Mouse (Mus musculus) forelimb bud, embryonic 11.5 days (tissue): ENCODE data around the gene Gm14403.
"Not testable (repeated sequence)": the region's sequence is repeated elsewhere in the genome, so short reads cannot be mapped to it uniquely, and the experiment has no call there.

ENCODE experiments used
- DNase-seq: peaks from one replicate; pipeline ENCODE4 v3.0.0-alpha.2; 2012; ENCODE audit warnings: low read depth, low spot score

Gm14403 gene

DNA sequence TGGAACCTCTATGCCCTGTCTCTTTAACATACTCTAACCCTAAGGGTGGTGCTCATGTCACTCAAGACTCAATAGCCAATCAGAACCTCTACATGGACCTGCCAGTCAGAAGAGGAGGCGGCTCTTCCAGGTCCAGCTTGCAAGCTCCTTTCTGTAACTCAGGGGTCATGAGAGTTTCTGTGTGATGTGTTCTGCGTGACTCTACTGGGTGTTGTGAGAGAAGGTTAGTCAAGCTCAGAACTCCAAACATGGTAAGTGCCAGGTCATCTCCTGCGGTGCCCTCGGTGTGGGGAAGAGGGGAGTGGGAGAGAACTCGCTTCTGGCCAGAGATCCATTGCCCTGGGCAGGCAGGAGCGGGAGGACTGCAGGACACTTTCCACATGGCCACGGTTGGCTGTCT, at the start of gene Gm14403:
Gm14403 (plus strand) TSS at position 149 of the 400 bp plus-strand sequence.
- DNase-seq, result not testable (repeated sequence)

DNA sequence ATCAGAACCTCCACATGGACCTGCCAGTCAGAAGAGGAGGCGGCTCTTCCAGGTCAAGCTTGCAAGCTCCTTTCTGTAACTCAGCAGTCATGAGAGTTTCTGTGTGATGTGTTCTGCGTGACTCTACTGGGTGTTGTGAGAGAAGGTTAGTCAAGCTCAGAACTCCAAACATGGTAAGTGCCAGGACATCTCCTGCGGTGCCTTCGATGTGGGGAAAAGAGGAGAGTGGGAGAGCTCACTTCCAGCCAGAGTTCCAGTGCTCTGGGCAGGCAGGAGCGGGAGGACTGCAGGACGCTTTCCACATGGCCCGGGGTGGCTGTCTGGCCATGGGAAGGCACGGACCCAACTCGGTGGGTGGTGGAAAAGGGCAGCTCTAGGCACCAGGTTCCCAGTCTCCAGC, 33.3 kb upstream of the Gm14403 start, which contains the start of gene Zfp970:
Zfp970 (plus strand) TSS at position 58 of the 400 bp plus-strand sequence.
- DNase-seq, result not testable (repeated sequence)

DNA sequence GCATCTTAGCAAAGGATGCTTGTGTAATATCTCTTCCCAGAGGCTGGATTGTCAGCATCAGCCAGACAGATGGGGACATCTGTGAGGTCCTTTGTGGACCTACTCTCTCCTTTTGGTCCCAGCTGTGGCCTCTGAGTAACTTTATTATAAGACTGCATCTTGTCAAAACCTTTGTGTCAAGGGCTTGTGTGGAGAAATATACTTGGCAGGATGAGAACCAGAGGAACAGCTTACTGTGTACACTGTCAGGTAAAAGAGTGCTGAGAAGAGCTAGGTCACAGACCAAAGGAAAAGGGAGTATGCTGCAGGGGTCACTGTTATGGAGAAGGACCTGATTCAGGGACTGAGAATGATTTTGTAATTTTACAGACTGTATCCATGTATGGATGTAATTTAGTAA, 29.8 kb upstream of the Gm14403 start:
- not testable (repeated sequence) for DNase-seq

DNA sequence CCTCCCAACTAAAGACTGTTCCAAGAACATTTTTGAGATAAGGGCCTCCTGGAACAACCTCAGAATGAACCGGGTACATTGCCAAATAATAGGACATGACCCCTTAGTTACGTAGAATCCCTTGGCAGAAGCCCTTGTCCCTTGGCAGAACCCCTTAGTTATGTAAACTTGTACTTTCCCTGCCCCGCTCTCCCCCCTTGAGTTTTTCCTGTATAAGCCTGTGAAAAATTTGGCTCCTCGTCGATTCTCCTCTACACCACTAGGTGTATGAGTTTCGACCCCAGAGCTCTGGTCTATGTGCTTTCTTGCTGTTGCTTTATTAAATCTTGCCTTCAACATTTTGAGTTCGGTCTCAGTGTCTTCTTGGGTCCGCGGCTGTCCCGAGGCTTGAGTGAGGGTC, 25.8 kb upstream of the Gm14403 start:
- DNase-seq, result not testable (repeated sequence)

DNA sequence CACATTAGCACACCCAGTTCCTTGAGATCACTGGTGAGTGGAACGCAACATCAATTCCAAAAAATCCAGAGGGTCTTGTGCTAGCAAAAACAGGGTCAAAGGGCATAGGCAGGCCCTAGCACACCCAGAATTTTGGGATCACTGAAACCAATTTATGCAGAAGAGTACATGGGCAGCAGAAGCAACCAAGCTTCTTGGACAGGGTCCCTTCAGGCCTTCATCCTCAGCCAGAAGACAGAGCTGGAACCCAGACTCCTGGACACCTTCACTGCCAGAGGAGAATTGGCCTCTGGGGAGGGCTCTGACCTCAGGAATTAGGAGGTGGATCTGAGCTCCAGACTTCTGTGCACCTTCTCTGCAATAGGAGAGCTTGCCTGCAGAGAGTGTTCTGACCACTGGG, 16.0 kb upstream of the Gm14403 start:
- DNase-seq, result not testable (repeated sequence)

DNA sequence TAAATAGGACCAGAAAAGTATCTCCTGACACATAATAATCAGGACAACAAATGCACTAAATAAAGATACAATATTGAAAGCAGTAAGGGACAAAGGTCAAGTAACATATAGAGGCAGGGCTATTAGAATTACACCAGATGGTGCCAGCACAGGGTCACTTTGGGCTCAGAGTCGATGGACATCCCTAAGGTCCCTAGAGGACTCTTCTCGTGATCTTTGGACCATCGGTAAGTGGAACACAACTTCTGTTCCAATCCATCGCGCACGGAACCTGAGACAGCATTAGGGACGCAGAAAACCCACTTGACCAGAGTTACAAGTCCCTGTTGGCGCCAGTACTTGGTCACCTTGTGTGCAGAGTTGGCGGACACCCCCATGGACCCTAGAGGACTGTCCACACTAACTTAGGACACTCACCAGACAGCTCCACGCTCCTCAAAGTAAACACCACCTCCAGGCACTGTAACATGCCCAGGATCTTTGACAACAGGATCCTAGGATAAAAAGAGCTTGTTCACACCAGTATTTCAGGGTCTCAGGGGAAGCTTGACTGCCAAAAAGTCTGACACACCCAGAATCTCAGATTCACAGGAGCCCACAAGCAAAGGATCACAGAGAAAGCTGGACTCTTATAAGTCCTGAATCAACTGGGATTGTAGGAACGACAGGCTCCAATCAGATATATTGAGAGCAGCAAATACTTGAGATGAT, 14.6 kb upstream of the Gm14403 start:
- not testable (repeated sequence) for DNase-seq

DNA sequence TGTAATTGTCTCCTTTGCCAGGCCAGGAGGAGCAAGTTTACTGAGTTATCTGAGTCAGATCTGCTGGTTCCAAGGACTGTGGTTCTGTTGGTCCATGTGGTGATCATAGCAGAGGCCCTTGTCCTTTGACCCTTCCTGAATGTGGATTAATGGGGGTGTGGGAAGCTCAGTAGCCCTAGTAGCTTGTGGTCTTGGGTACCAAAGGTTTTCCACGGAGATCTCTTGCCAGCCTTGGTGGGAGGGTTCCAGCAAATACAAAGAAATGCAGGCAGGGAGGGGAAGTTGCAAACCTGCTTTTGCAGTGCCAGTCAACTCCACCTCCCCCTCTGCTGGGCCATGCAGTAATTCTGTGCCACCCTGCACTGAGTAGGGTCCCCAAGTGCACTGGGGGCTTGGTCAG, 1.2 kb downstream of the Gm14403 start:
- DNase-seq, result not testable (repeated sequence)

DNA sequence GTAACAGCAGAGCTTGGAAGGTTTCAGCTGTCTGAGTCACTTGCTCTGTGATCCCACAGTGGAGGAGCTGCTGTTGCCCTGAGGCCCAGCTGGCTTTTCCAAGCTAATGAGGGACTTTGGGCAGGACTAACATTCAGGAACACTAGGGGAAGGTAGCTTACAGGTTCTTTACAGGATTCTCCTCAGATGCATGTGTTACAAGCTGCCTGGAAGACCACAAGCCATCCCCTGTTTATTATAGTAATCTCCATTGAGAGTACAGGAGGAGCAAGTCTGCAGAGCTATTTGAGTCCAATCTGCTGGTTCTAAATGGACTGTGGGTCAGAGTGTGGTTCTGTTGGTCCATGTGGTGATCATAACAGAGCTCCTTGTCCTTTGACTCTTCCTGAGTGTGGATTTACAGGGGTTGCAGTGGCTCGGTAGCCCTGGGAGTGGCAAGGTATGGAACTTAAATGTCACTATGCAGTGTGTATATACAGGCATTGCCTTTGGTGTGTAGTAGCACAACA, 7.2 kb downstream of the Gm14403 start:
- DNase-seq, result not testable (repeated sequence)

DNA sequence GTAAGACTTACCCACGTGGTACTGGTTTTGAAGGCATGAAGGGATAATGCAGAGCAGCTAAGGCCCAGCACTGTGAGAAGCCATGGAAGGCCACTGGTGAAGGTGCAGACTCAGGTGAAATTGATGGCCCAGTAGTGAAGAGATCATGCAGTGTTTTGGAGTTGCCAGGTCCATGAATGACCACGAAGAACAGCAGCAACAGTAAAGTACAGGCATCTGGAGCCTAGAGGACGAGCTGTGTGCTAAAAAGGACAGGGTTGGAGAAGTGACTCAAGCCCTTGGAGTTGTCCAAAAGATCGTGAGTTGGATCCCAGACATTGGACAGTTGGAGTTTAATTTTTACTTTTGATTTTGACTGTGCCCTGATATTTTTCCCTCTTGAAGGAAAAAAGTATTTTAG, 13.4 kb downstream of the Gm14403 start:
- not testable (repeated sequence) for DNase-seq

DNA sequence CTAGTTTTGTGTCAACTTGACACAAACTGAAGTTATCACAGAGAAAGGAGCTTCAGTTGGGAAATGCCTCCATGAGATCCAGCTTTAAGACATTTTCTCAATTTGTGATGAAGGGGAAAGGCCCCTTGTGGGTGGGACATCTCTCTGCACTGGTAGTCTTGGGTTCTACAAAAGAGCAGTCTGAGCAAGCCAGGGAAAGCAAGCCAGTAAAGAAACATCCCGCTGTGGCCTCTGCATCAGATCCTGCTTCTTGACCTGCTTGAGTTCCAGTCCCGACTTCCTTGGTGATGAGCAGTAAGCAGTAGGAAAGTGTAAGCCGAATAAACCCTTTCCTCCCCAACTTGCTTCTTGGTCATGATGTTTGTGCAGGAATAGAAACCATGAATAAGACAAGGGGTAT, 14.0 kb downstream of the Gm14403 start:
- not testable (repeated sequence) for DNase-seq

DNA sequence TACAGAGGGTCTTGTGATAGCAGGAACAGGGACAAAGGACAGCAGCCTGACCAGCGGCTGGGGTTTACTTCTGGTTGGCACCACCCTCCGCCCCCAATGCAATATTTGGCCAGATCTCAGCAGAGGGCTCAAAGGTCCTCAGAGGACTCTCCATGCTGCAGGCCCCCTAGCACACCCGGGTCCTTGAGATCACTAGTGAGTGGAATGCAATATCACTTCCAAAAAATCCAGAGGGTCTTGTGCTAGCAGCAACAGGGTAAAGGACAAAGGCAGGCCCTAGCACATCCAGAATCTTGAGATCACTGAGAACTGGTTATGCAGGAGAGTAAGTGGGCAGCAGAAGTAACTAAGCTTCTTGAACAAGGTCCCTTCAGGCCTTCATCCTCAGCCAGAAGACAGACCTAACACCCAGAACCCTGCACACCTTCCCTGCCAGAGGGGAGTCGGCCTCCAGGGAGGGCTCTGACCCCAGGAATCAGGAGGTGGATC, 16.0 kb downstream of the Gm14403 start:
- not testable (repeated sequence) for DNase-seq

DNA sequence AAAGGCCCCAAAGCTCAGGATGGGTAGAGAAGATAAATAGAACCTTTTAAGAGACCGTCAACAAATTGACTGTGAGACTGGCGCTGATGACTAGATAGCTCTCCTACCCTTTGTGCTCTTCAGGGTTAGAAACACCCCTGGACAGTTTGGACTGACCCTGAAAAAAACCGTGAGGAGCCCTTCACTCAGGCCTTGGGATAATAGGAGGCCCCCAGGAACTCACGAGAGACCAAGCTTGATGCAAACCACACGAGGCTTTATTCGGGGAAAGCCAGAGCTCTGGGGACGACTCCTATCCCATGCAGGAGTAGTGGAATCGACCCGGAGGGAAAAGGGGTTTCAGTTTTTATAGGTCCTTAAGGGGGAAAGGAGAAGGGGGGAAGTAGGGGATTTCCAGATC, 19.7 kb downstream of the Gm14403 start:
- DNase-seq, result not testable (repeated sequence)

DNA sequence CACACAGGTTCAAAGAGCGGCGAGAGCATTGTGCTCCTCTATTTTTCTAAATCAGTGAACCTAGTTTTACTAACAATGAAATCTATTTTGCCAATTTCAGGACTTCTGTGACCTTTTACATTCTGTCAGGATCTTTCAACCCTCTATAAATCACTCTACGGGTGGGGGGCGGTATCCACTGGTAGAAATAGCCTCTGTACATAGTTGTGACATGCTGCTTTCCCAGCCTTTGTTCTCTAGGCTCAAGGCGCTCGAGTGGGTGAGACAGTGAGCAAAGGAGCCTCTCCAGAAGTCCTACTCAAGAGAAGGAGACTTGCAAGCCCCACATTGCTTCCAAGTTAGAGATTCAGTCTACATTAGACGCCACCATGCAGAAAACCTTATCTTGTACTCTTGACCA, 20.3 kb downstream of the Gm14403 start:
- DNase-seq, result not testable (repeated sequence)

DNA sequence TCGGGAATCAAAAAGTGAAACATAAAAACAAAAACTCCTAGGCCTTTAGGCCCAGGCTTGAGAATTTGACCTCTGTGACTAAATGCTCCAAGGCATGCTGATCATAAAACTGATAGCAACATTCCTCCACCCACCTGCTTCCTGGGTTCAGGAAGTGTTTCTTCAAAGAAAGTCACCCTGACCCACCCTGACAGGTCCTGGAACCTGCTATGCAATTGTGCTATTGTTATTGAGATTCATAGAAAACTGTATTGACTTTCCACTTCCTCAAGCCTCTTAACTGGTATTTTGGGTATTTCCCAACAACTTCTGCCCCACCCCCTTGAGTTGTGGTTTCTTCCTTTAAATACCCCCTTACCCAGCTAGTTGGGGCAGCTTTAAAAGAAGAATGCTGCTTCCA, 20.9 kb downstream of the Gm14403 start:
- not testable (repeated sequence) for DNase-seq

DNA sequence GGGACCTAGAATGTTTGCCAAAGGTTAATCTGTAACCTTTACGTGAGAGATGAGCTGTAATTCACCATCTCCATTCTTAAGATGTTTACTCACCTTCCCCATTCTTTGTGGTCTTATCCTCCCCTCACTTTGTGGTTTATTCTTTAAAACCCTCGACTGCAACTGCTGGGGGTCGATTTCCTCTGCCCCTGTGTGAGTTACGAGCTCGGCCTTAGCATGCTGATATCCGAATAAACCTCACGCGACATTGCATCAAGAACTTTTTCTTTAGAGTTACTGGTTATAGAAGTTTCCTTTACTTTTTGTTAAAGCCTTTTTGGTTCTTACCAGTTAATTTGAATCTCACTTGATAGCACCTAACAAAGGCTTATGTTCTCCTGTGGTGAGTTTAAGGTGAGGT, 22.0 kb downstream of the Gm14403 start:
- no peak for DNase-seq

DNA sequence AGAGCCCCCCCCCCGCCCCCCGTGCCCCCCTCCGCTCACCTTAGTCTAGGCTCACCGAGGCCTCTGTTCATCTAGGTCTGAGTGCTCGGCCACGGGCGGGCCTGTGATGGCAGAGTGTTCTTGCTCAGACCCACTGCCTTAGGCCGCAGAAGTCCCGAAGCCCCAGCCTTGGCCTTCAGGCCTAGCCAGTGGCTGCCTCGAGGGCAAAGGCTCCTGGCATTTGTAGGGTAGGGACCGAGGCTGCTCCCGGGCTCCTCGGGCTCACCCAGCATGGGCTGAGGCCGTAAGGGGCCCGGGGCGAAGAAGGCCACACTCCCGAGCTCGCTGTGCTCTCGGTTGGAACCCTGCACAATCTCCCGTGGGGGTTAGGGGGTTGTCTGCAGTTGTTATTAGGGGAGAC, 25.0 kb downstream of the Gm14403 start:
- no peak for DNase-seq

DNA sequence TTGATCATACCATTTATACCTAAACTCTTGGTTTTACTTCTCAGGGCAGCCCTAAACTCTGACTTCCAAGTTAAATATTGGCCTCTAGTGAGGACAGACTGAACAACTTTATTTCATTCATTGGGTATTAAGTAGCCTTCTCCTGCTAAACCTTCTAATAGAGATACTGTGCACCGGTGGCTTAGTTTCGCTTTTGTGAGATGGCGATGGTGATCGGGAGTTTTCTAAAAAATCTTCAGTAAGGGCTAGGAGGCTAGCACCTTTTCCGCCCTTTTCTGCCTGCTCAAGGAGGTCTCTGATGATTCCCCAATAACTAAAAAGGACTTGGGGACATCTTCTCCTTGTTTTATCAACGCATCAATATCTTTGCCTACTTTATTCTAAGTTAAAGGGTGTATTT, 25.7 kb downstream of the Gm14403 start:
- not testable (repeated sequence) for DNase-seq

DNA sequence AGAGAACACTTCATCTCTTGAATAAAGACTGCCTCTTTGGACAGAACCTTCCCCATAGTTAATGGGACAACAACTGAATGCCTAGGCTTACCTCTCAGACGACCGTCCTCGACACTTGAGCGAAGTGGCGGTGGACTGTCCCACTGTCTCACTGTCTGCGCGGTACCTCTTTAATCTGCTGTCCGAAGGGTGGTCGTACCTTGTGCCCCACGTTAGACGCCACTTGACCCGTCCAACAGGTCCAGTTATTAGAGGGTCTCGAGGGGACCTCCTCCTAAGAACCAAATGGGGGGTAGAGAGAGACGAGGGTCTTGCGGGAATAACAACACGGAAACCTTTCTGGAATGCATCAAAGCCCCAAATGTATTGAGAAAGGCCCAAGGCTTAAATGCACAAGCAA, 26.2 kb downstream of the Gm14403 start:
- not testable (repeated sequence) for DNase-seq

DNA sequence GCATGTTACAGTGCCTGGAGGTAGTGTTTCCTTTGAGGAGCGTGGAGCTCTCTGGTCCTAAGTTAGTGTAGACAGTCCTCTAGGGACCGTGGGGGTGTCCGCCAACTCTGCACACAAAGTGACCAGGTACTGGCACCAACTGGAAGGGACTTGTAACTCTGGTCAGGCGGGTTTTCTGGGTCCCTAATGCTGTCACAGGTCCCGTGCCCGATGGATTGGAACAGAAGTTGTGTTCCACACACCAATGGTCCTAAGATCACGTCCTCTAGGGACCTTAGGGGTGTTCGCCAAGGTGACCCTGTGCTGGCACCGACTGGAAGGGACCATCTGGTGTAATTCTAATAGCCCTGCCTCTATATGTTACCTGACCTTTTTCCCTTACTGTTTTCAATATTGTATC, 37.9 kb downstream of the Gm14403 start:
- DNase-seq, result no peak

DNA sequence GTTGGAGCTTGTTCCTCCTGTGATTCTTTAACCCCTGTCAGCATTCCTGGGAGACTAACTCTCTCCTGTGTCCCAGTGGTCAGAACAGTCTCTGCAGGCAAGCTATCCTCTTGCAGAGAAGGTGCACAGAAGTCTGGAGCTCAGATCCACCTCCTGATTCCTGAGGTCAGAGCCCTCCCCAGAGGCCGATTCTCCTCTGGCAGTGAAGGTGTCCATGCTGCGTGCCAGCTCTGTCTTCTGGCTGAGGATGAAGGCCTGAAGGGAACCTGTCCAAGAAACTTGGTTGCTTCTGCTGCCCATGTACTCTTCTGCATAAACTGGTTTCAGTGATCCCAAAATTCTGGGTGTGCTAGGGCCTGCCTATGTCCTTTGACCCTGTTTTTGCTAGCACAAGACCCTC, 39.1 kb downstream of the Gm14403 start:
- not testable (repeated sequence) for DNase-seq

DNA sequence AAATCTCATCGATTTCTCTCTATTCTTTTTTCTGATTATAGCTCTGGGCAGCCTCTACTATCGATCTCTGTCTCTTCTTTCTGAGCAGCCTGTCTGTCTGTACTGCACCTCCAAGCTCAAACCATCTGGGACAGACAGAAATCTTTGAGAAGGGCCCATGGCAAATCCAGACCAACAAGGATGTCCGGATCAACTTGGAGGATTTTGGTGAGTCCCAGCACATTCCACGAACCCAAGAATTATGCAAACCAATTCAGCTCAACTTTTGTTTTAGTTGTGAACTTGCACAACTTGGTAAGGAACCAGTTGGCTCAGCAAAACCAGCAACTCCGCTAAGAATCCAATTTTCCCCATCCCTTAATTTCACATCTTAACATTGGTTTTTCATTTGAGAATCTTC, 39.7 kb downstream of the Gm14403 start:
- not testable (repeated sequence) for DNase-seq

DNA sequence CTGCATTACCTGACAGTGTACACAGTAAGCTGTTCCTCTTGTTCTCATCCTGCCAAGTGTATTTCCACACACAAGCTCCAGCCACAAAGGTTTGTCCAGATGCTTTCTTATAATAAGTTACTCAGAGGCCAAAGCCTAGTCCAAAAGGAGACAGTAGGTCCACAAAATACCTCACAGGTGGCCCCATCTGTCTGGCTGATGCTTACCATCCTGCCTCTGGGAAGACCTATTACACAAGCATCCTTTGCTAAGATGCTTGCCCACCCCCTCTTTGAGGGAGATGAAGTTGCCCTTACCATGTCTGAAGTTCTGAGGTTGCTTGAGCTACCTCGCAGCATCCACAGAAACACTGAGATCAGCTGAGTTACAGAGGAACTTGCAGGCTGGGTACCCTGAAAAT, 57.2 kb downstream of the Gm14403 start:
- DNase-seq, result not testable (repeated sequence)
